Mouse (Mus musculus): Measurements from ENCODE around the gene Irx2.

The Irx2 gene

DNA sequence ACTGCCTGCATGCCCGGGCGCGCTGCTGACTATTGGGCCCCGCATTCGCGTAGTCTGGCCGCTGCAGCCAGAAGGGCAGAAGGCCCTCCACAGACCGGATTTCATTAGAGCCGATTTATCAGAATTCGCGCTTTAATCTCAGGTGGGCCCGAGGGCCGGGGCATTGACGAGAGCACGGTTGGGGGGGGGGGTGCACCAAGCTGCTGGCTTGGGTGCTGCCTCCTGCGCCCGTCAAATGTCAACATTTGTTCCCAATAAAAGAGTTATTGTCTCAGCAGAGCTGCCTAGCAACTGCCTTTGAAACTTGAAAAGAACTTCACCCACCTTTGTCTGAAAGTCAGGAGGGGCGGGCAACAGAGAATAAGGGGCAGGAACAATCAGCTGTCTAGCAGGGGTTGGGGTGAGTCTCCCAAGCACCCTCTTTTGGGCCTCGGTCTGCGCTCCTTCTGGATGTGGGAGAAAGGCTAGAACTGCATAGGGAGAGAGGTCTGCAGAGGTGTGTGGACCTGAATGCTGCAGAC is 7.8 kb downstream of the Irx2 start:
- no peak for DNase-seq (ENCODE audit: low read depth)

DNA sequence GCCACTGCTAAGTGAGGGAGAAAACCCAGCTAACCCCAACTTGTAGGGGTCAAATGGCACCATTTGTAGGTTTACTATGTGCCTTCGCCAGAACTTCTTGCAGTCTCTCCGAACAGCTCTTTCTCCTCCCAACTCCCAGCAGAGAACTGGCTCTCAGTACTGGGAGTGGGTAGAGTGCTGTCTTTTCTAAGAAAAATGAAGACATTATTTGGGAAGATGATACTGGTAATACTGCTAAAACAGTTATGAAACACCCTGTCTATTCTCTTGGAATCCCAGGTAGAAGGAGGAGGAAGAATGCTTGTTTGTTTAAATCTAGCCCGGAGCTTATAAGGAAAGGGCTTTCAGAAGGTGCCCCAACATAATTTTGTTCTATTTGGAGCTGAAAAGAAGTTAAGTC is 8.9 kb downstream of the Irx2 start:
- no peak for DNase-seq (ENCODE audit: low read depth)

DNA sequence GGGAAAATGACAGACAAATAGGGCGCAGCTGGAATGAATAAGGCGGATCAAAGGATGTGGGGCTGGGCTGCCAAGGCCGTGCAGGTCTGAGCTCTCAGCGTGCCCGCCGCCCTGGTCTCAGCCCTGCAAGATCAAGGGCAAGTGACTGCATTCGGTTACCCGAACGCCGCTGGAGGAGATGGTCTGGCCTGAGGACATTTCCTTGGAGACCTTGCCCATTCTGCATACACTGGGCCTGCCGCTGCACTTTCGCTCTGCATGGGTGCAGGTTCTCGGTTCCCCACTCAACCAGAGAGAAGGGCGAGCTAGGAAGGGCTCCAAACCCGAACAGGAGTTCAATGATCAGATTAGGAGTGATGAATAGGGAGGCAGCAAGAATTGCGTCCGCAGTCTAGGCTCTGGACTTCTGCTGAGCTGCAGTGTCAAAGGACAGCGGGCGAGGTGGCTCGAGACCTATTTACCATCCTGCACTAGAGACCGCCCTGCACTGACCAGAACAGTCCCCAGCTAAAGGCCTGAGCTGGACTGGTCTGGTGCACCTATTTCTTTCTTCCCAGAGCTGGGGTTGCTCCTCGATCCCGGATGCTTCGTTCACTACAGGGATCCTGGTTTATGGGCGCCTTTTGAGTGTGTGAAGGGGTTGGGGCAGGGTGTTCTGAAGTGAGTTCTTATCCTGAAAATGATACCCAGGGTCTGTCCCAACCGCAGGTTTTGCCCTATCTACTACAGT is 9.9 kb downstream of the Irx2 start:
- no peak for DNase-seq (ENCODE audit: low read depth)

DNA sequence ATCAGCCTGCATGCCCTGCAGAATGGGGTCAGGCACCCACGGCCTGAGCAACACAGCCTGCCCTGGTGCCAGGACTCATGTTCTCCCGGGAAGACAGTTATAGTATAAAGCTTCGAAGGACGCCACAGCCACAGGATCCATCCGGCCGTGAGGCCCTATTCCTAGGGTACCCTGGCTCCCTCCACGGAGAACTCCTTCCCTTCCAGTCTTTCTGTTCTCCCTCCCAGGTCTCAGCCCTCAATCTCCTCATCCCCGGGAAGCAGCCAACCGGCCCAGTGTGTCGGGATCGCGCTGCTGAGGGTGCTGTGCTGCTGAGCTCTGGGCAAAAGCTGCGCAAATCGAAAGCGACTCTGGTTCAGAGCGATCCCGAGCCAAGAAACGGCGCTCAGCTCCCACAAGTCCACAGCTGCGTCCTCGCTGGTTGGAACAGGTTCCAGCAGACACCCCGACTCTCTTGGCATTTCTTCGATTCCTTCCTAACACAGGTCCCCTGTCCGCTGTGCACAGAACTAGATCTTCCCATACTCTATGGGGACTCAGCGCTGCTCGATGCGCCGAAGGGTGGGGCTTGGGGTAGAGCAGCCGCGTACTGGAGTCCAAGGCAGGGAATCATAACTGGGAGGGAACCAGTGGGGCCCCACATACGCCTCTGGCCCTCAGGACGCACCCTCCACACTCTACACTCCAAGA is 11.0 kb downstream of the Irx2 start:
- no peak for DNase-seq (ENCODE audit: low read depth)

DNA sequence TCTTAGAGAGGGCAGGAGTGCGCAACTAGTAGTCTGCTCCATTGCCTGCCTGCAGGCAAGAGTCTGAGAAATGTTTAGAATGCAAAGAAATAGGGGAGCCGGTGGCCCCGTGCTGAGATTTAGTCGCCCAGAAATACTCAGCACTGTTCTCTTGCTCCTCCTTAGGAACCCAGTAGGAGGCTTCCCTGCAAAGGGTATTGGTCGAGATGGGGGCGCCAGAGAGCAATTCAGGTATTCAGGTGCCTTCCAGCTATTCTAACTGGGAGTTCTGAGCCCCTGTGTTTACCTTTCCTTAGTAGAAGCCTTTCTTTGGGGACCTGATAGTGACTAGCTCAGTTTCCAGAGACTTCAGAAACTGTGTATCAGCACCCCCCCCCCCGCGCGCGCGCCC is 11.5 kb downstream of the Irx2 start:
- DNase-seq (ENCODE audit: low read depth): no peak

DNA sequence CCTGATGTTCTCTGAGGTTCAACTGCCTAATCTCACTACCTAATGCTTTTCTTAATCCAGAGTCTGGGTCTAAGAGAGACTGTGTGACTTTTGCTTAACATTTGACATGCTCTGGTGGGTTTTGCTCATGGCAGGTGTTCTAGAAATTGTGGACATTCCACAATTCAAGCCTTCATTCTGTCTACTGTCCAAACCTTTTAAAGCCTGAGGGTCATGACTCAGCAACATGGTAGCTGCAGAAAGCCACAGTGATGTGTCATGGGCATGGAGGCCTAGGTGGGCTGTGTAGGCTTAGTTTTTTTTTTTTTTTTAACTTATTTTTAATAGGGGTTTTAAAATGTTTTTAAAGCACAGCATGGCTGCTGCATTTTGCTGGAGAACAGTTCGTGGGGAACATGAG is 27.8 kb downstream of the Irx2 start:
- no peak for DNase-seq (ENCODE audit: low read depth)

DNA sequence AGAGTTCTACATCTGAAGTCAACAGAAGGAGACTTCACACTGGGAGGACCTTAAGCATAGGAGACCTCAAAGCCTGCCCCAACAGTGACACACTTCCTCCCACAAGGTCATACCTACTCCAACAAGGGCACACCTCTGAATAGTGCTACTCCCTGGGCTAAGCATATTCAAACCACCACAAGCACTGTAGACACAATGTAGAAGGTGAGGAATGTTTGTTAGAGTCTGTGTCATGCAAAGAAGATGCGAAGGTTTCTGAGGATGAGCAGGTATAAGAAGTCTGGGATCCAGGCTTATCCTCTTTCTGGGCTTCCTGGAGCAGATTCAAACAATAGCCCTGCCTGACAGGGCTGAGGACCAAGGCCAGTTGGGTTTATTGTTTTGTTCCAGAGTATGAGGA is 47.2 kb downstream of the Irx2 start:
- no peak for DNase-seq (ENCODE audit: low read depth)
